ENCODE assay signal across 23 mouse cellular contexts in genomic region chr17:4890131-4890530, GRCm38 (mm10).
A peak's percentile ranks its signal among the peaks of the same experiment; 100 is the strongest.
DNase-seq lines count a peak whose midpoint lies in the region; ATAC-seq lines count a peak whose summit lies in the region.
"Had no signal": no experiment of that assay in that cellular context is flagged by ENCODE, and none has a peak within 500 bp of the region (broad histone marks: within the 10 kb centered on the region; RNA-seq: fewer than 3 reads in every experiment).

No protein-coding gene starts in this region.

- DNase-seq in heart, adult 11 months: peak; percentile 70
- DNase-seq in heart, adult 9 months (ENCODE audit: low spot score in 2 of 2): no peak
- peak; percentile 3 for DNase-seq in heart, postnatal 4 days
- peak; percentile 32 for DNase-seq in testis, postnatal 10 days (ENCODE audit: low spot score)
- DNase-seq in testis, postnatal 14 days (ENCODE audit: low spot score): no peak
- DNase-seq in liver: no peak
- DNase-seq: adrenal gland, adult 8-10 months; adrenal gland, postnatal 36 days; B cell, adult 2 months; cerebellum, adult 11-12 months; cerebellum, adult 2 months; cerebellum, adult 9-10 months; cerebellum, postnatal 10 days; cerebellum, postnatal 25 days had no signal

- H3K27me3 ChIP-seq in heart, embryonic 11.5 days (ENCODE audit: control insufficient read depth, insufficient read depth, low read length): no peaks in the 10 kb centered on the region
- H3K27me3 ChIP-seq: CH12.LX; embryonic facial prominence, embryonic 12.5 days; forebrain, embryonic 13.5 days; Patski had no signal

- 100% methylated on average over 1 of the region's 1 CpGs for WGBS in heart, embryonic 11.5 days (ENCODE audit: insufficient replicate concordance)

- no peak overlapping the region for H3K4me2 ChIP-seq in heart, embryonic 11.5 days
- H3K4me2 ChIP-seq: embryonic facial prominence, embryonic 12.5 days; forebrain, embryonic 13.5 days had no signal

- H3K36me3 ChIP-seq in heart, embryonic 11.5 days (ENCODE audit: control insufficient read depth, insufficient read depth, low read length): no peaks in the 10 kb centered on the region
- H3K36me3 ChIP-seq: embryonic facial prominence, embryonic 10.5 days; embryonic facial prominence, embryonic 12.5 days; G1E had no signal

- no peak overlapping the region for H3K27ac ChIP-seq in heart, embryonic 11.5 days (ENCODE audit: low read depth, low read length)
- H3K27ac ChIP-seq: embryonic facial prominence, embryonic 10.5 days; embryonic facial prominence, embryonic 12.5 days; forebrain, embryonic 13.5 days had no signal

- H3K9me3 ChIP-seq in heart, embryonic 11.5 days (replicated peaks; ENCODE audit: control insufficient read depth, low read length): no peaks in the 10 kb centered on the region
- H3K9me3 ChIP-seq: embryonic facial prominence, embryonic 10.5 days; embryonic facial prominence, embryonic 12.5 days; G1E had no signal

- H3K4me1 ChIP-seq in heart, embryonic 11.5 days (ENCODE audit: control insufficient read depth, insufficient read depth, low read length): no peaks in the 10 kb centered on the region
- H3K4me1 ChIP-seq: embryonic facial prominence, embryonic 10.5 days; embryonic facial prominence, embryonic 12.5 days; forebrain, embryonic 13.5 days had no signal

- ATAC-seq in heart, embryonic 11.5 days (replicated peaks; ENCODE audit: insufficient number of reproducible peaks, low FRiP score, low TSS enrichment): no peak
- ATAC-seq: activated CD4-positive, CD25-positive, alpha-beta regulatory T cell, adult 4 months; CD4-positive, CD25-positive, alpha-beta regulatory T cell, adult 4 months; forebrain, embryonic 13.5 days; Patski had no signal

- H3K4me3 ChIP-seq in heart, embryonic 11.5 days (ENCODE audit: low read depth, low read length): no peak overlapping the region
- H3K4me3 ChIP-seq: embryonic facial prominence, embryonic 10.5 days; embryonic facial prominence, embryonic 12.5 days; forebrain, embryonic 13.5 days had no signal

- H3K9ac ChIP-seq in heart, embryonic 11.5 days (ENCODE audit: low read depth, low read length): no peak overlapping the region
- H3K9ac ChIP-seq: embryonic facial prominence, embryonic 12.5 days; forebrain, embryonic 13.5 days had no signal

Comparison
In these comparisons a context has a peak if more than half of its experiments do, and no peak if none do; other contexts are left out.
1. DNase-seq: peak in heart, adult 11 months (single experiment), heart, postnatal 4 days (single experiment) and testis, postnatal 10 days (single experiment); none in heart, adult 9 months (0 of 2), testis, postnatal 14 days (single experiment) and liver (single experiment).